Mouse (Mus musculus) urinary bladder, postnatal 14 days (tissue): Measurements from ENCODE around the gene Olfr1153.

Experiments
- DNase-seq: peaks from one replicate; pipeline ENCODE4 v3.0.0; 2021; ENCODE audit warnings: low spot score

Gene Olfr1153

GRCm38 (mm10) chr2:87894662-87895061 lies at the start of gene Olfr1153:
Gene Olfr1153 (plus strand): TSS chr2:87894962.
- no peak for DNase-seq

- no peak for DNase-seq
Measured at GRCm38 (mm10) chr2:87855562-87855961, 39.2 kb upstream of the Olfr1153 start, which contains the start of gene Olfr1151. Gene Olfr1151 (plus strand): TSS chr2:87855862.

GRCm38 (mm10) chr2:87866192-87866591 lies 28.6 kb upstream of the Olfr1153 start, which contains the start of gene Olfr1152:
Gene Olfr1152 (plus strand): TSS chr2:87866492.
- no peak for DNase-seq

GRCm38 (mm10) chr2:87905066-87905465 lies 10.3 kb downstream of the Olfr1153 start, which contains the start of gene Olfr1154:
Gene Olfr1154 (minus strand): TSS chr2:87905166.
- no peak for DNase-seq

GRCm38 (mm10) chr2:87945037-87945436 lies 50.3 kb downstream of the Olfr1153 start, which contains the start of gene Olfr1155:
Gene Olfr1155 (minus strand): TSS chr2:87945137.
- no peak for DNase-seq
